Mouse (Mus musculus) C2C12 (cell line): ENCODE measurements around the gene Exd2.

Experiments
- CEBPB ChIP-seq: IDR thresholded peaks from one replicate; pipeline ENCODE4 v1.6.1; 2011; ENCODE audit warnings: low read depth, mild to moderate bottlenecking, control low read depth, moderate library complexity
- CTCF ChIP-seq: IDR thresholded peaks from one replicate; pipeline ENCODE4 v1.5.1; 2011; ENCODE audit not compliant: control insufficient read depth, insufficient read depth, insufficient read length
- FOSL1 ChIP-seq: IDR thresholded peaks from one replicate; pipeline ENCODE4 v1.8.0; 2011; ENCODE audit warnings: mild to moderate bottlenecking, low read length; ENCODE audit not compliant: poor library complexity, insufficient read depth, severe bottlenecking
- MAX ChIP-seq: IDR thresholded peaks from one replicate; pipeline ENCODE4 v1.6.1; 2011; ENCODE audit warnings: mild to moderate bottlenecking, control low read depth
- MYOG ChIP-seq: IDR thresholded peaks from one replicate; pipeline ENCODE4 v1.6.1; 2011; ENCODE audit not compliant: control insufficient read depth, insufficient read length; ENCODE audit errors: extremely low read depth
- USF1 ChIP-seq: IDR thresholded peaks from one replicate; pipeline ENCODE4 v1.6.1; 2011; ENCODE audit warnings: low read depth, mild to moderate bottlenecking, control low read depth, moderate library complexity

- no peak for TF ChIP-seq CTCF
- TF ChIP-seq FOSL1, result no peak
- TF ChIP-seq MAX, result no peak
- no peak for TF ChIP-seq USF1
- TF ChIP-seq CEBPB, result no peak
- TF ChIP-seq MYOG, result no peak
These were observed 75.4 kb downstream of the Exd2 start for GRCm38 (mm10) chr12:80538311-80538710.
